Mouse (Mus musculus): ENCODE measurements around the gene Bace1.

- TF ChIP-seq CTCF (IDR thresholded peaks at IDR 0.05; ENCODE audit: borderline replicate concordance, control insufficient read depth, extremely low read depth, insufficient read depth, low read length, poor library complexity) (no peak), POLR2A (IDR thresholded peaks at IDR 0.05; ENCODE audit: control insufficient read depth, extremely low read depth, insufficient read depth, low read length, poor library complexity) (no peak)
Measured at GRCm38 (mm10) chr9:45870265-45870664, 31.9 kb downstream of the Bace1 start.

Data from thymus, adult 2 months (tissue).